Mouse (Mus musculus) embryonic fibroblast, embryonic 13.5 days (primary cell): Measurements from ENCODE around the gene Ager.
A peak's percentile ranks its signal among the peaks of the same experiment; 100 is the strongest.

Source experiments
- CTCF ChIP-seq: IDR thresholded peaks from 2 replicates; pipeline ENCODE4 v1.5.1; 2011; ENCODE audit warnings: mild to moderate bottlenecking, control low read depth, low read length, moderate library complexity, borderline replicate concordance; ENCODE audit not compliant: insufficient read depth
- POLR2A ChIP-seq: IDR thresholded peaks from 2 replicates; pipeline ENCODE4 v1.6.1; 2011; ENCODE audit warnings: low read depth, mild to moderate bottlenecking, control low read depth, low read length, moderate library complexity

DNA sequence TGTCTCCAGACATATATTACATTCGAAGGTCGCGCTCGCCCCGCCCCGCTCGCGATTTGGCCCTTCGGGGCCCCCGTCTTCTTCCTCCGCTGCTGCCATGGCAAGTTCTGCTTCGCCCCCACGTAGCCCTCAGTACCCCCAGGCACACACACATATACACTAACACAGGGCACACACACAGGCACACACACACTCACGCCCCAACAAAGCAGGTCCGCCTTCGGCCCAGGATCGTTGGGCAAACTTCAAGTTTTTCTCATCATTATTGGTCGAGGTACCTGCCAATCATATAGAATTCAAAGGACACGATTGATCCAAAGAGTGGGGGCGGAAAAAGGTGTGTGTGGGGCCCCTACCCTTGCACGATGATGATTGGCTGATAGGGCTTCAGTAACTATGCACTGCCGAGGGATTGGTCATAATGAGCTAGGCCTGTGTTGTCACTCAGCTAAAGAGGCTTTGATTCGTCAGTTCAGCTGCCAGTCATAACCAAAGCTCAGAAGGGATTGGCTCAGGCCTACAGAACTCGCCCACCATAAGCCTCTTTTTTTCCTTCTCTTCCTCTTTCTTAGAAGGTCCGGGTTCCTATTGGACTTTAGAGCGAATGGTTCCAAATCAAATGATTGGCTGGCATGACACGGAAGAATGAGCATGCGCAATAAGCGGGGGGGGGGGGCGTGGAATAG is 5.9 kb downstream of the Ager start, which contains the start of gene Rnf5:
- TF ChIP-seq CTCF (no peak), POLR2A (peak; percentile 83)
